Mouse (Mus musculus) mammary gland, adult 2 months (tissue): ENCODE data around the gene Scyl1. TPM values are rescaled to one million over a fixed set of nuclear protein-coding genes. Genes with fewer than 3 reads are reported as not detected.

Source experiments
- polyA plus RNA-seq: library from polyadenylated mRNA; depleted of rRNA; stranded (reverse); fragments of >200 nt; gene quantifications from 2 replicates; pipeline ENCODE4 v1.2.3, GENCODE M21; 2012; ENCODE audit warnings: low replicate concordance; rRNA removed

Scyl1 gene
- polyA plus RNA-seq = 105 and 131 TPM in 2 replicates

GRCm38 (mm10) chr19:5770925-5771860, at the start of gene Scyl1:
Gene Scyl1, minus strand, starts transcription at chr19:5771419.

DNA sequence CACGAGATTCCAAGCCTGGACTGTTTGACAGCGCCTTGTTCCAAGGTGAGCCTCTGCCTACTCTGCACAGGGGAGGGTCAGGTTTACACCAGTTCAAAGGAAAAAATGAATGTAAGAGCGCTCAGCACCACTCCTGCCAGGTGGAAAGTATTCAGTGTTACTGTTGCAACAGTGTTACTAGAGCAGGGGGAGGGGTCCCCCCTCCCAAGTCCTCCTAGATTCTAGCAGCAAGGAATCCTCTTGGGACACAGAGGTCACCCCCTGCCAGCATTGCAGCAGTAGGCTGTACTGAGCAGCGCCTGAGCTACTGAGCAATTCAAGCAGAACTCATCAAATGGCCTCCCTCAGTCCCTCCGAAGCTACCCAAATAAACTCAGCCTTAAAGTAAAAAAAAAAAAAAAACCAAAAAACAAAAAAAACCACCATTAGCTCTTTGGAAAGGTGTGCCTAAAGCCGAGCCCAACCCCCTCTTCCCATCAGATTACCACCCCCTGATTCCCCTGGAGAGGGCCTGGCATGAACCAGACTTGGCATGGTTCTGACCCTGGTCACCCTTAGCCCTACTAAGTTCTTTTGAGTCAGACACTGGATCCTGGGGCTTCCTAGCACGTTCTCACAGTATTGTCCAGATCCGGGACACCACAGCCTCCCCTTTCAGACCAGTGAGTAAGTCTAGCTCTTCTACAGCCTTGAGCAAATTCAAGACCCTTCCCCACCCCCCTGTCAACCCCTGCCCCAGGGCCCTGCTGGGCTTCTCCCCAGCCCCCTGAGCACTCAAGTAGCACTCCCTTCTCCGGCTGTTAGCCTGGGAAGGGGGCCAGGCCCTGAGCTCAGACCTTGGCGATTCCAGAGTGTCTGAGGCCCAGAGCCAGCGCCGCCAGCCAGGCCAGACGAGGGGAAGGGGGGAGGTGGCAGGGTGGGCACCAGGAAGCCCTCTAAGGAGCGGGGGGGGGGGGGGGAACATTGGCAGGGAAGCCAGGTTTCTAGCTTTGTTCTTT, 30.6 kb downstream of the Scyl1 start, which contains the start of gene Ltbp3:
Gene Ltbp3, plus strand, starts transcription at position 585 of the 998 bp plus-strand sequence.

DNA sequence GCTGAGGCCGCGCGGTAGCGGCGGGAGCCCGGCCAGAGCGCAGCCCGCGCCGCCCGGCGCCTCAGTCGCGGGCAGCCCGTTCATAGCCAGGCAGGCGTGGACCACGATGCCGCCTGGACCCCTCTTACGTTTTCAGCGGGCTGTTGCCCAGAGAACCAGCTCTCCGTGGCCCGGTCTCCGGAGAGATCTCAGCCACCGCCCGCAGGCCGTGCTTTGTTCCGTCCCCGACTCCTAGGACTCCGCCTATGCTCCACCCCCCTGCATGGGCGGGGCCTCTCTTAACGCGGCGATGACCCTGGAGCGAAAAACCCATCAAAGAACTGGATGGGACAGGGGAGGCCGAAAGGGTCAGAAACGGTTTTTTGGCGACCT, 41.8 kb downstream of the Scyl1 start, which contains the start of gene Fam89b:
Gene Fam89b, minus strand, starts transcription at position 210 of the 372 bp plus-strand sequence.

GRCm38 (mm10) chr19:5725767-5726515, 45.3 kb downstream of the Scyl1 start, which contains the start of gene Ehbp1l1:
Gene Ehbp1l1, minus strand, starts transcription at chr19:5726317.

Other genes with a start within 250 kb of the Scyl1 start
- gene Ovol1, start 210.8 kb downstream of the Scyl1 start, polyA plus RNA-seq = 2.4 and 2.5 TPM in 2 replicates
- 11.5 and 27.2 TPM in 2 replicates for gene Ap5b1, start 203.4 kb downstream of the Scyl1 start, polyA plus RNA-seq
- gene Rnaseh2c, start 169.5 kb downstream of the Scyl1 start, polyA plus RNA-seq = 35.9 and 66.4 TPM in 2 replicates
- gene Kat5, start 161.2 kb downstream of the Scyl1 start, polyA plus RNA-seq = 50.4 and 55.5 TPM in 2 replicates
- 102 and 116 TPM in 2 replicates for gene Rela, start 133.9 kb downstream of the Scyl1 start, polyA plus RNA-seq
- 130 and 371 TPM in 2 replicates for gene Sipa1, start 107.7 kb downstream of the Scyl1 start, polyA plus RNA-seq
- 73.1 and 141 TPM in 2 replicates for gene Map3k11, start 82.7 kb downstream of the Scyl1 start, polyA plus RNA-seq
- gene Pcnx3, start 82.5 kb downstream of the Scyl1 start, polyA plus RNA-seq = 137 and 266 TPM in 2 replicates
- 0.83 and 0.94 TPM in 2 replicates for gene Kcnk7, start 67.1 kb downstream of the Scyl1 start, polyA plus RNA-seq
- 92.5 and 93.1 TPM in 2 replicates for gene Ehbp1l1, start 45.1 kb downstream of the Scyl1 start, polyA plus RNA-seq
- gene Fam89b, start 41.8 kb downstream of the Scyl1 start, polyA plus RNA-seq = 237 and 392 TPM in 2 replicates
- 222 and 329 TPM in 2 replicates for gene Ltbp3, start 30.5 kb downstream of the Scyl1 start, polyA plus RNA-seq
- 32.4 and 48.8 TPM in 2 replicates for gene Frmd8, start 103.9 kb upstream of the Scyl1 start, polyA plus RNA-seq
- gene Slc25a45, start 106.4 kb upstream of the Scyl1 start, polyA plus RNA-seq = 37.0 and 41.5 TPM in 2 replicates
- 0.32 and 0.38 TPM in 2 replicates for gene Tigd3, start 122.7 kb upstream of the Scyl1 start, polyA plus RNA-seq
- gene Dpf2, start 141.6 kb upstream of the Scyl1 start, polyA plus RNA-seq = 74.6 and 123 TPM in 2 replicates
- 13.5 and 26.4 TPM in 2 replicates for gene Cdc42ep2, start 153.4 kb upstream of the Scyl1 start, polyA plus RNA-seq
- gene Pola2, start 192.8 kb upstream of the Scyl1 start, polyA plus RNA-seq = 40.1 and 53.8 TPM in 2 replicates
- not detected in 2 replicates for gene Slc22a20, start 214.7 kb upstream of the Scyl1 start, polyA plus RNA-seq
- gene Capn1, start 244.5 kb upstream of the Scyl1 start, polyA plus RNA-seq = 64.2 and 65.9 TPM in 2 replicates